Mouse (Mus musculus) liver, embryonic 14.5 days (tissue): Measurements from ENCODE around the gene Fscb.

Source experiments
- CTCF ChIP-seq: IDR thresholded peaks from 2 replicates; pipeline ENCODE4 v1.5.1; 2016; ENCODE audit warnings: antibody characterized with exemption, low read depth, control low read depth
- EP300 ChIP-seq: IDR thresholded peaks from 2 replicates; pipeline ENCODE4 v1.6.1; 2016; ENCODE audit warnings: antibody characterized with exemption, low read depth

- no peak for TF ChIP-seq EP300
- no peak for TF ChIP-seq CTCF
These were observed 875 bp downstream of the Fscb start for GRCm38 (mm10) chr12:64473615-64474014.
